Mouse (Mus musculus) small intestine, adult 2 months (tissue): ENCODE measurements around the gene Gpnmb. TPM values are rescaled to one million over a fixed set of nuclear protein-coding genes. Genes with fewer than 3 reads are reported as not detected.

Source experiments
- H3K27ac ChIP-seq: fragments of 200-500 bp; 2 replicates; pipeline ENCODE4 v1.5.1; 2012; ENCODE audit warnings: low read depth, low read length, control low read depth, inconsistent platforms; ENCODE audit not compliant: insufficient read depth
- H3K27me3 ChIP-seq: fragments of 200-500 bp; 2 replicates; pipeline ENCODE4 v1.6.1; 2012; ENCODE audit warnings: mild to moderate bottlenecking, moderate library complexity, low read length, inconsistent platforms; ENCODE audit not compliant: control insufficient read depth, insufficient read depth
- H3K36me3 ChIP-seq: fragments of 200-500 bp; 2 replicates; pipeline ENCODE4 v1.6.1; 2012; ENCODE audit warnings: mild to moderate bottlenecking, low read length, control low read depth, inconsistent platforms; ENCODE audit not compliant: control insufficient read depth, insufficient read depth
- H3K4me1 ChIP-seq: fragments of 200-500 bp; 2 replicates; pipeline ENCODE4 v1.6.1; 2012; ENCODE audit warnings: low read length, inconsistent platforms, mixed read lengths; ENCODE audit not compliant: control insufficient read depth, insufficient read depth, insufficient read length
- H3K4me3 ChIP-seq: fragments of 200-500 bp; 2 replicates; pipeline ENCODE4 v1.5.1; 2012; ENCODE audit warnings: low read depth, mild to moderate bottlenecking, control low read depth, inconsistent platforms, low read length, moderate library complexity
- CTCF ChIP-seq: fragments of 200-500 bp; IDR thresholded peaks from 2 replicates; pipeline ENCODE4 v1.5.1; 2012; ENCODE audit warnings: low read depth, mild to moderate bottlenecking, control low read depth, inconsistent platforms, low read length, moderate library complexity, mixed read lengths; ENCODE audit not compliant: insufficient replicate concordance, insufficient read length; ENCODE audit errors: extremely low read depth
- POLR2A ChIP-seq: fragments of 200-500 bp; IDR thresholded peaks from 2 replicates; pipeline ENCODE4 v1.6.1; 2012; ENCODE audit warnings: low read depth, mild to moderate bottlenecking, control low read depth, inconsistent platforms, low read length, moderate library complexity
- WGBS: fragments of 180-500 bp; shearing (Covaris S2); methylation state at CpG from one replicate; pipeline ENCODE4 v1.1.7; 2018; 5-methylcytosine and 5-hydroxymethylcytosine counted together
- polyA plus RNA-seq: library from polyadenylated mRNA; depleted of rRNA; stranded (reverse); fragments of >200 nt; gene quantifications from 2 replicates; pipeline ENCODE4 v1.2.3, GENCODE M21; 2012; rRNA removed

Gpnmb gene
- polyA plus RNA-seq: 2.0 and 3.1 TPM in 2 replicates

DNA sequence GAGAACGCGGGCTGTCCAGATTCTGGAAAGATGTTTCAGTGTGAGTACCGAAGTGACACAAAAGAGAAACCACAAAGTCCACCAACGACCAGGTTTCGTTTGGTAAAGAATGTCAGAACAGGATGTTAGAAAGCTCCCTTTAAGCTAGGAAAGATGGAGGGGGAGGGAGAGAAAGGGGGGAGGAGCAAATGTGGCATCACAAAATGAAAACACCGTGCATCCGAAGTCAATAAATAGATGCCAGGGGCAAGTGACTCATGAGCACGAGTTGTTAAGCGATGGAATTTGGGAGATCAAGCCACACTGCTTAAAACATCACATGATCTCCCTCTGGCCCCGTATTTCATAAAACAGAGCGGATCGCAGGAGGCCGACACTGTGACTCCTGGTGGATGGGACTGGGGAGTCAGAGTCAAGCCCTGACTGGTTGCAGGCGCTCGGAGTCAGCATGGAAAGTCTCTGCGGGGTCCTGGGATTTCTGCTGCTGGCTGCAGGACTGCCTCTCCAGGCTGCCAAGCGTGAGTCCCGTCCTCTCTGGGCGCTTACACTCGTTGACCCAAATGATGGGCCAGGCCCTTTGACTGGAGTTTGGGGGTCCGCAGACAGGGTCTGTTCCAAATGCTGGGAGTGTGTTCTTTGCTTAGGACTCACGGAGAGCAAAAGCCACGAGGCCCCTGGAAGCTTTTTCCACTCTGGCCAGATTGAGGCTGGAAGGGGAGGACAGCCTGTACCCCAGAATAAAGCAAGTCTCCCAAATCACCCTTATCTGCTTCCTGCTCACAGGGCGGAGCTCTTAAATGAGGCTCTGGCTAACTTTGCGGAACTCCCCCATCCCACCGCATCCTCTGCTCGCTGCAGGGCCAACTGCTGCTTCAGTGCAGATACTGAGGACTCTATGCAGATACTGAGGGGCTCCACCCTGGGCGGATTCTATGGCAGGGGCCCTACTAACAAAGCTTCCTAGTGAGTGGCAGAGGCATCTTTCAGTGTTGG, at the start of gene Gpnmb:
Gene Gpnmb (plus strand): TSS at position 272 of the 993 bp plus-strand sequence.
- Histone ChIP-seq H3K36me3 (no peaks in the 10 kb centered on the region), H3K4me1 (peaks cover 10% of the 10 kb centered on the region), H3K27me3 (no peaks in the 10 kb centered on the region), H3K4me3 (no peak within 1 kb of the TSS), H3K27ac (no peak within 1 kb of the TSS)
- TF ChIP-seq POLR2A: no peak
- TF ChIP-seq CTCF: no peak
- 58% methylated on average over 28 of the region's 28 CpGs for WGBS

DNA sequence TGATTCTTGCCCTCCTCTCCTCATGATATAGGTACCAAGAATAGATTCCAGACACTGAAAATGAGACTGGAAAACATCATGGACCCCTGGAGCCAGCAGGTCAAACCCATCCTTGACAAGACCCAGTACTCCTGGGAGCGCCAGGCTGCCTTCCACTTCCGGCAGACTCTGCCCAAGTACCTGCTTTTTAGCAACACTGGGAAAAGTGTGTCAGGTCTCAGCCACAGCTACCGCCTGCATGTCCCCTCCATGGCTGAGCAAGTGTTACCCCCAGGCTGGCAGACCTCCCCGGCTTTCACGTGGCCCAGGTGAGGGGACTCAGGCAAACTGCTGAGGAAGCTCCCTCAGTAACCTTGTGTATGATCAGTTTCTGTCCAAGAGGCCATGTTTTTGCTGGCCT, 46.4 kb upstream of the Gpnmb start:
- WGBS: 89% methylated on average over 5 of the region's 5 CpGs
- no peaks in the 10 kb centered on the region for H3K36me3 ChIP-seq
- H3K27ac ChIP-seq: no peak overlapping the region
- no peaks in the 10 kb centered on the region for H3K27me3 ChIP-seq
- no peak for TF ChIP-seq POLR2A
- no peak for TF ChIP-seq CTCF
- H3K4me3 ChIP-seq: no peak overlapping the region
- no peaks in the 10 kb centered on the region for H3K4me1 ChIP-seq

DNA sequence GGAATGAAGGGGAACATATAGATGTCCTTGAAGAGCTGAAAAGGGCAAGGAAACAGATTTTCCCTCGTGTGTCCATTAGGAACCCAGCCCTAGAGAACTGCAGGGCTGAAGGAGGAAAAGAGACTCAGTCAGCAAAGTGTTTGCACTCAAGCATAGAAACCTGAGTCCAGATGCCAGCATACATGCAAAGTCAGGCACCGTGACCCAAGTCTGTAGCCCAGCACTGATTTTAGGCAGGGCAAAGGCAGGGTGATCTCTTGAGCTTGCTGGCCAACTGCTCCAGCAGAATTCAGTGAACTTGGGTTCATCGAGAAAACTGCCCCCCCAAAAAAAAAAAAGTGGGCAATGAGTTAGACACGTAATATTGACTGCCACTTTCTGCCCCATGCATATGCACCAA, 44.4 kb upstream of the Gpnmb start:
- TF ChIP-seq POLR2A (no peak), CTCF (no peak)
- no peak overlapping the region for H3K4me3 ChIP-seq
- no peaks in the 10 kb centered on the region for H3K36me3 ChIP-seq
- no peaks in the 10 kb centered on the region for H3K27me3 ChIP-seq
- 75% methylated on average over 4 of the region's 4 CpGs for WGBS
- H3K4me1 ChIP-seq: no peaks in the 10 kb centered on the region
- H3K27ac ChIP-seq: no peak overlapping the region

DNA sequence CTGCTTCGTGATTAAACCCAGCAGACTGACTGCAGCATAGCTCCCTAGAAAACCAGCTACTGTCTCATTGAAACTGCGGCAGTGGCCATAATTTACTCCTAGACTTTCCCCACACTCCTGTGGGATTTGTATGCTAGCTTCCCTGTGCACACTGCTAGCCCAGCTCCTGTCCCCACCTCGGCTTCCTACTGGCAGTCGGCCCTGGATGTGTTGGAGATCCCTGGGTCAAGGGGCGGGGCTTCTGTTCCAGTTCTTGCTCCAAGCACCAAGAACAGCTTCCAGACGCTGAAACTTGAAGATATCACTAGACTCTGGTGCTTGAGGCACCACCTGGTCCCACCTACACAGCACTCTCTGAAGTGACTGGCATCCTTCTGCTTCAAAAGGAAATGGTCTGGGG, 38.2 kb upstream of the Gpnmb start:
- Histone ChIP-seq H3K27ac (no peak overlapping the region), H3K36me3 (no peaks in the 10 kb centered on the region), H3K4me1 (no peaks in the 10 kb centered on the region), H3K4me3 (no peak overlapping the region), H3K27me3 (no peaks in the 10 kb centered on the region)
- TF ChIP-seq POLR2A: no peak
- no peak for TF ChIP-seq CTCF
- WGBS: 52% methylated on average over 6 of the region's 6 CpGs

DNA sequence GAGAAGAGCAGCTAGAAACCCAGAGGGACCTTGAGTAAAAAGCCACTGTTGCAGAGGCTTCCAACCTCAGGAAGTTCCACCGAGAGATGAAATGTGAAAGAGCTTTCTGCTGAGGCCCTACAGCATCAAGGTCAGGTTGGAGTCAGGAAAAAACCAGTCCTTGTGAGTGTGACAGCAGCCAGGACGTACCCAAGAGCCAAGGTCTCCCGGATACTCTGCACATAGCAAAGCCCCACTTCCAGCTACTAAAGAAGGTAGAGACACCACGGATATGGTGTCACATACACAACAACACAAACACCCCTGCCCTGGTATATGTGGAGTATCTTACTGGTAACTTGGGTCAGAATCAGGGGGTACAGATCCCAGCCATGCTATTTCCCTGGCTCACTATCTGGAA, 37.5 kb upstream of the Gpnmb start:
- Histone ChIP-seq H3K27ac (no peak overlapping the region), H3K4me3 (no peak overlapping the region), H3K27me3 (no peaks in the 10 kb centered on the region), H3K4me1 (no peaks in the 10 kb centered on the region), H3K36me3 (no peaks in the 10 kb centered on the region)
- no peak for TF ChIP-seq POLR2A
- TF ChIP-seq CTCF: no peak
- 90% methylated on average over 4 of the region's 4 CpGs for WGBS

DNA sequence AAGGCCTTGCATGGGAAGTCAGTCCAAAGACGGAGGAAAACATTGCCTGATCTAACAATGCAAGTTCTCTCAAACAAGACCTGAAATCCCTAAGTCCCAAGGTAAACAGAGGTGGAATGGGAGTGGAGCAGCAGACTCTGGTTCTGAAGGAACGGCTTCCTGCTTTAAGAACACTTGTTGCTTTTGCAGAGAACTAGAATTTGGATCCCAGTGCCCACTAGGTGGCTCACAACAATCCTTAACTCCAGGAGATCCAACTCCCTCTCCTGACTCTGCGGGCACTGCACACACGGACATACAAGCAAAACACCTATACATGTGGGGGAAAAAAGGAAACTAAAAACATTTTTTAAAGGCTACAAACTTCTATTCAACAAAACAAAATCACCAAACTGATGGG, 33.0 kb upstream of the Gpnmb start:
- no peaks in the 10 kb centered on the region; the same call in 1 of the 2 replicates for H3K4me1 ChIP-seq
- no peaks in the 10 kb centered on the region for H3K36me3 ChIP-seq
- TF ChIP-seq CTCF (no peak), POLR2A (no peak)
- no peaks in the 10 kb centered on the region for H3K27me3 ChIP-seq
- WGBS: 30% methylated on average over 4 of the region's 4 CpGs
- H3K4me3 ChIP-seq: no peak overlapping the region
- no peak overlapping the region for H3K27ac ChIP-seq

DNA sequence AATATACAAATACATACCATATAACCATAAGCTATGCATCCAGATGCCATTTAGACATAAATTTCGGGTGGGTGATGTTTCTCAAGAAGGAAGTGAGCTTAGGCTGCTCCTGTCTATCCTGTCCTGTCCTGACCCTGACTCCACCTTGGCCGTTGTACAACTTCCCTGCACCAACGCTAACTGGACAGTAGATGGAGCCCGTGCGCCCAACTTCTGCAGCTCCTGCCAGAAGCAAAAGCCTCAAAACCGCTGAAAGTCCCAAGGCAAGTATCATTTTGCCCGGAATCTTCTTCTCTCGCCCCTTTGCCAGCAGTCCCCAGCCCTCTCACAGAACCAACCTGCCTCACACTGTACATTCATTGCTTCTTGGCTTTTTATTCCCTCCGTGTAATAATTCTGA, 28.4 kb upstream of the Gpnmb start:
- TF ChIP-seq POLR2A (no peak), CTCF (peak; percentile 93; the same call in 1 of the 2 replicates)
- peak overlapping the region; percentile 28 for H3K4me3 ChIP-seq
- WGBS: under 1% methylated on average over 9 of the region's 9 CpGs

More for the DNA sequence above, 28.4 kb upstream of the Gpnmb start:
- Histone ChIP-seq H3K27ac (no peak overlapping the region), H3K4me1 (no peaks in the 10 kb centered on the region; the same call in none of the 2 replicates), H3K36me3 (no peaks in the 10 kb centered on the region), H3K27me3 (no peaks in the 10 kb centered on the region)
